Mouse (Mus musculus) liver, embryonic 14.5 days (tissue): Measurements from ENCODE around the gene Cspg4. TPM values are rescaled to one million over a fixed set of nuclear protein-coding genes. Genes with fewer than 3 reads are reported as not detected.
"Not testable (repeated sequence)": the region's sequence is repeated elsewhere in the genome, so short reads cannot be mapped to it uniquely, and the experiment has no call there.

Experiments used
- ATAC-seq: fragments of 200-750 bp; cut with Nextera tagmentation; 2 replicates; pipeline ENCODE4 v1.8.0; 2017; ENCODE audit warnings: moderate number of reproducible peaks, mild to moderate bottlenecking, moderate library complexity; ENCODE audit not compliant: insufficient read depth
- DNase-seq, 3 experiments: peaks; one replicate each; pipeline ENCODE4 v3.0.0-alpha.2; 2012 to 2013; ENCODE audit warnings: low read depth in 3 of 3, low spot score in 3 of 3
- H3K27ac ChIP-seq: fragments of 300-500 bp; sonication (generic); 2 replicates; pipeline ENCODE4 v1.5.1; 2014; ENCODE audit warnings: moderate library complexity, mild to moderate bottlenecking, control low read depth, inconsistent platforms
- H3K27me3 ChIP-seq: fragments of 300-500 bp; sonication (generic); 2 replicates; pipeline ENCODE4 v1.6.1; 2014; ENCODE audit warnings: mild to moderate bottlenecking, low read length, moderate library complexity; ENCODE audit not compliant: control insufficient read depth, insufficient read depth
- H3K36me3 ChIP-seq: fragments of 300-500 bp; sonication (generic); replicated peaks from 2 replicates; pipeline ENCODE4 v1.6.1; 2014; ENCODE audit warnings: low read depth; ENCODE audit not compliant: control insufficient read depth, insufficient read depth
- H3K4me1 ChIP-seq, 2 experiments: fragments of 200-500 bp in 1 of 2; fragments of 300-500 bp in 1 of 2; sonication (generic) in 1 of 2; replicated peaks; 2 replicates each; pipeline ENCODE4 v1.6.1; 2012 to 2014; ENCODE audit warnings: antibody characterized with exemption in 1 of 2, inconsistent platforms in 1 of 2, low read length in 1 of 2; ENCODE audit not compliant: control insufficient read depth in 2 of 2, insufficient read depth in 2 of 2
- H3K4me2 ChIP-seq: fragments of 300-500 bp; sonication (generic); 2 replicates; pipeline ENCODE4 v1.6.1; 2014; ENCODE audit warnings: low read depth, mild to moderate bottlenecking, control low read depth, moderate library complexity
- H3K4me3 ChIP-seq, 2 experiments: fragments of 200-500 bp in 1 of 2; fragments of 300-500 bp in 1 of 2; sonication (generic) in 1 of 2; 2 replicates each; pipeline ENCODE4 v1.5.1; 2012 to 2014; ENCODE audit warnings: low read depth in 2 of 2, low read length in 2 of 2, mild to moderate bottlenecking in 2 of 2, control low read depth in 1 of 2, inconsistent platforms in 1 of 2, moderate library complexity in 1 of 2; ENCODE audit not compliant: insufficient read depth in 1 of 2
- H3K9ac ChIP-seq: fragments of 300-500 bp; sonication (generic); replicated peaks from 2 replicates; pipeline ENCODE4 v1.6.1; 2014; ENCODE audit warnings: mild to moderate bottlenecking, control low read depth, moderate library complexity
- H3K9me3 ChIP-seq: fragments of 300-500 bp; sonication (generic); 2 replicates; pipeline ENCODE4 v1.6.1; 2016; ENCODE audit warnings: low read length, mixed read lengths; ENCODE audit not compliant: control insufficient read depth
- CTCF ChIP-seq: IDR thresholded peaks from 2 replicates; pipeline ENCODE4 v1.5.1; 2016; ENCODE audit warnings: antibody characterized with exemption, low read depth, control low read depth
- EP300 ChIP-seq: IDR thresholded peaks from 2 replicates; pipeline ENCODE4 v1.6.1; 2016; ENCODE audit warnings: antibody characterized with exemption, low read depth
- WGBS: fragments of 180-500 bp; shearing (Covaris S2); extraction: QIAGEN DNeasy Blood & Tissue Kit; methylation state at CpG from one replicate; pipeline ENCODE4 v1.1.7; 2014; ENCODE audit not compliant: insufficient replicate concordance; 5-methylcytosine and 5-hydroxymethylcytosine counted together
- polyA plus RNA-seq, 2 experiments: library from polyadenylated mRNA; depleted of rRNA in 1 of 2; stranded (reverse) in 1 of 2; unstranded in 1 of 2; fragments of >200 nt; fragmentation: Nextera tagmentation in 1 of 2; extraction: Ambion mirVana in 1 of 2; gene quantifications; 2 replicates each; pipeline versions ENCODE4 v1.2.1 to v1.2.3; 2012 to 2014

The Cspg4 gene
- polyA plus RNA-seq, 2 experiments = 0.08 to 0.16 TPM

DNA sequence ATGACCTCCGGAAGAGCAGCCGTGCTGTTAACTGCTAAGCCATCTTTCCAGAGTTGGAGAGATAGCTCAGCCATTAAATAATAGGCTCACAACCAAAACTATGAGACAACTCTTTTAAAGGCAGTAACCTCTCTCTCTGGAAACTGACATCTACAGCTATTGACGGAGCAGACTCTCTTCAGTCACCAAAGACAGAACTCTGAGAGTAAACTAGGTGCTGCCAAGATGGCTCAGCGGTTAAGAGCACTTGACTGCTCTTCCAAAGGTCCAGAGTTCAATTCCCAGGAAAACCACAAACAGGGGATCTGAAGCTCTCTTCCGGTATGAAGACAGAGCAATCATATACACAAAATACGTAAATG is 72.0 kb downstream of the Cspg4 start:
- Histone ChIP-seq H3K4me2 (peak overlapping the region; percentile 90), H3K4me3 (peak overlapping the region; percentile 63 to 68), H3K27ac (peak overlapping the region; percentile 67), H3K9me3 (no peaks in the 10 kb centered on the region), H3K4me1 (peaks cover 7 to 11% of the 10 kb centered on the region in 2 experiments; a peak in 3 of 4 replicates), H3K27me3 (no peaks in the 10 kb centered on the region), H3K36me3 (no peaks in the 10 kb centered on the region; the same call in 1 of the 2 replicates), H3K9ac (peak overlapping the region; percentile 62)
- TF ChIP-seq EP300 (no peak), CTCF (no peak)
- WGBS = 12% methylated on average over 6 of the region's 6 CpGs
- DNase-seq (no peak), ATAC-seq (no peak)

DNA sequence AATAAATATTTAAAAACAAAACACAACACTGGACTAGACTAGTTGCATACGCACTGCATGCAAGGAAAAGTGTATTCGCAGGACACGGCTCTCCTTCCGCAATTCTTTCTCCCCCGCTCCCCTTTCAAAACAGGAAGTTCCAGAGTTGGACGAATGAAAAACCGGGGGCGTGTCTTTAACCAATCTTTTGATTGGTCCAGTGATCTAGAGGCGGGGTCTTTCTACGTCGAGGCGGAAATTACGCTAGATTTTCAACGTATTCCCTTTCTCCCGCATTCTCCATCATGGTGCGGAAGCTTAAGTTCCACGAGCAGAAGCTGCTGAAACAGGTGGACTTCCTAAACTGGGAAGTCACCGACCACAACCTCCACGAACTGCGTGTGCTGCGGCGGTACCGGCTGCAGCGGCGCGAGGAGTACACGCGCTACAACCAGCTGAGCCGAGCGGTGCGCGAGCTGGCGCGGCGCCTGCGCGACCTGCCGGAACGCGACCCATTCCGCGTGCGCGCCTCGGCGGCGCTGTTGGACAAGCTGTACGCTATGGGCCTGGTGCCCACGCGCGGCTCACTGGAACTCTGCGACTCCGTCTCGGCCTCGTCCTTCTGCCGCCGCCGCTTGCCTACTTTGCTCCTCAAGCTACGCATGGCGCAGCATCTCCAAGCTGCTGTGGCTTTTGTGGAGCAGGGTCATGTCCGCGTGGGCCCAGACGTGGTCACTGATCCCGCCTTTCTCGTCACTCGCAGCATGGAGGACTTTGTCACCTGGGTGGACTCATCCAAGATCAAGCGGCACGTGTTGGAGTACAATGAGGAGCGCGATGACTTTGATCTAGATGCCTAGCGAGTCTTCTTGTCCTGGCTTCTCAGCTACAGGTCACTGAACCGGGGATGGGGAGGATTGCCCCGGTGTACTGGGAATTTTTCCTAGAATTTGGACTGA is 72.7 kb downstream of the Cspg4 start, which contains the start of gene Imp3:
Gene Imp3 (plus strand): TSS at position 253 of the 938 bp plus-strand sequence.
- WGBS = under 1% methylated on average over 73 of the region's 73 CpGs
- peak within 1 kb of the TSS; percentile 67 for H3K27ac ChIP-seq
- H3K4me1 ChIP-seq = peaks cover 7 to 11% of the 10 kb centered on the region in 2 experiments; a peak in 3 of 4 replicates
- H3K9ac ChIP-seq = peak within 1 kb of the TSS; percentile 79
- H3K4me2 ChIP-seq = peak within 1 kb of the TSS; percentile 90
- H3K27me3 ChIP-seq = no peaks in the 10 kb centered on the region
- no peak for TF ChIP-seq EP300
- TF ChIP-seq CTCF = peak; percentile 46; the same call in 1 of the 2 replicates
- no peaks in the 10 kb centered on the region; the same call in 1 of the 2 replicates for H3K36me3 ChIP-seq
- H3K4me3 ChIP-seq = peak within 1 kb of the TSS; percentile 68
- peak; percentile 91 for ATAC-seq
- DNase-seq = peak; percentile 93 to 95 (median 95)
- H3K9me3 ChIP-seq = no peaks in the 10 kb centered on the region

DNA sequence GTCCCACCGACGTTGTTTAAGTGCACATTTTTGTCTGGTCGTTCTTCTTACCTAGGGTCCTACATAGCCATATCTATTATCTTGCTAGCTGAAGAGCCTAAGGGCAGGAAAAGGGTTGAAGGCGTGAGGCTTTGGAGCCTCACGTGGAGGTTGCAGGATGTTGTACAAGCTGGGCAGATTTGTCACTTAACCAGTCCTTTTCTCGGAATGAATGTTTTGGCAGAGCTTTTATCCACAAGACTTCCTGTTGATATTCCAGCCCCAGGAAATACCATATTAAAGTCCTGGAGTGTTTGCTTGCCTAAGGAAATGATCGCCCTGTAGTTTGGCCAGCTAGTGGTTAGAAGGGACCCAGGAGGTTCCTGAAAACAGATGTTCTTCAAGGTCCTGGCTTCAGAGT is 73.5 kb downstream of the Cspg4 start:
- Histone ChIP-seq H3K27me3 (no peaks in the 10 kb centered on the region), H3K9me3 (no peaks in the 10 kb centered on the region)
- no peak for ATAC-seq

DNA sequence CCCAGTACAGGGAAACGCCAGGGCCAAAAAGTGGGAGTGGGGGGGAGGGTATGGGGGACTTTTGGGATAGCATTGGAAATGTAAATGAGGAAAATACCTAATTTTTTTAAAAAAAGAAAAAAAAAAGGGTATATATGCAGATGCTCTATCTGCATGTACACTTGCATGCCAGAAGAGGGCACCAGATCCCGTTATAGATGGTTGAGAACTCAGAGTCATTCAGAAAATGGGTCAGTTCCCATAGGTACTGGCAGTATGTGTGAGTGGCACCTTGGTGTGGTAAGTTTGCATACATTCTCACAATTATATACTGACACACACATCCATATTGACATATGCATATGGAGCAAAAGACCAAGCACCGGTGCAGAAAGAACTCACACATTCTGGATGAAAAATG is 82.6 kb downstream of the Cspg4 start:
- H3K4me1 ChIP-seq = peaks cover 8 to 11% of the 10 kb centered on the region in 2 experiments
- not testable (repeated sequence) for H3K9me3 ChIP-seq, ATAC-seq, H3K4me2 ChIP-seq, H3K27me3 ChIP-seq, H3K4me3 ChIP-seq, H3K36me3 ChIP-seq, H3K27ac ChIP-seq, H3K9ac ChIP-seq, DNase-seq
- WGBS = 18% methylated on average over 3 of the region's 3 CpGs
- peak; percentile 72 for TF ChIP-seq CTCF

More for the DNA sequence above, 73.5 kb downstream of the Cspg4 start:
- TF ChIP-seq EP300 (no peak), CTCF (no peak)
- H3K4me1 ChIP-seq = peaks cover 7 to 11% of the 10 kb centered on the region in 2 experiments; a peak in 3 of 4 replicates
- WGBS = 0% methylated on average over 7 of the region's 7 CpGs
- H3K4me3 ChIP-seq = peak overlapping the region; percentile 68
- no peak overlapping the region for H3K27ac ChIP-seq
- peak overlapping the region; percentile 77 for H3K4me2 ChIP-seq
- H3K9ac ChIP-seq = peak overlapping the region; percentile 79
- no peaks in the 10 kb centered on the region; the same call in 1 of the 2 replicates for H3K36me3 ChIP-seq
- DNase-seq = no peak

DNA sequence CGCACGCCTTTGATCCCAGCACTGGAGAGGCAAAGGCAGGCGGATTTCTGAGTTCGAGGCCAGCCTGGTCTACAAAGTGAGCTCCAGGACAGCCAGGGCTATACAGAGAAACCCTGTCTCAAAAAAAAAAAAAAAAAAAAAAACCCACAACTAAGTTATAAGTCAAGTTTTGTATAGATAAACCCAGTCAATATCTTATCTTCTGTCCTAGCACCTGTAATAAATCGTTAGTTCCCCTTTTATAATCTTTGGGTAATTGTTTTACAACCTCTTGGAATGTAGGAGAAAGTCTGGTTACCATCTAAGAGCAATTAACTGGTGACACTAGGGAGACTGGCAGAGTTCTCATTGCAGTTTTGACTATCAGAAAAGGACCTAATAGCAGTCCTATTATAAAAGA is 83.9 kb downstream of the Cspg4 start:
- H3K27ac ChIP-seq, H3K4me3 ChIP-seq, H3K4me2 ChIP-seq, H3K9me3 ChIP-seq, H3K36me3 ChIP-seq, DNase-seq, H3K27me3 ChIP-seq, H3K9ac ChIP-seq, ATAC-seq: not testable (repeated sequence)
- peaks cover 8 to 11% of the 10 kb centered on the region in 2 experiments for H3K4me1 ChIP-seq
- WGBS = 47% methylated on average over 5 of the region's 5 CpGs

Other genes with a start within 250 kb of the Cspg4 start
- 0.58 and 0.77 TPM in 2 replicates for gene Lingo1, start 68.6 kb upstream of the Cspg4 start, polyA plus RNA-seq (2012; rRNA removed)
- gene Lingo1, start 68.6 kb upstream of the Cspg4 start, polyA plus RNA-seq (2014; fragmentation: Nextera tagmentation; extraction: Ambion mirVana) = 0.14 and 0.16 TPM in 2 replicates
- gene Odf3l1, start 354 bp upstream of the Cspg4 start, polyA plus RNA-seq (2012; rRNA removed) = not detected in 2 replicates
- not detected in 2 replicates for gene Odf3l1, start 354 bp upstream of the Cspg4 start, polyA plus RNA-seq (2014; fragmentation: Nextera tagmentation; extraction: Ambion mirVana)
- gene Snx33, start 63.3 kb downstream of the Cspg4 start, polyA plus RNA-seq (2012; rRNA removed) = 0.74 and 0.78 TPM in 2 replicates
- 0.62 and 0.66 TPM in 2 replicates for gene Snx33, start 63.3 kb downstream of the Cspg4 start, polyA plus RNA-seq (2014; fragmentation: Nextera tagmentation; extraction: Ambion mirVana)
- 69.2 and 93.9 TPM in 2 replicates for gene Imp3, start 72.4 kb downstream of the Cspg4 start, polyA plus RNA-seq (2012; rRNA removed)
- 49.0 and 49.8 TPM in 2 replicates for gene Imp3, start 72.4 kb downstream of the Cspg4 start, polyA plus RNA-seq (2014; fragmentation: Nextera tagmentation; extraction: Ambion mirVana)
- gene Snupn, start 85.8 kb downstream of the Cspg4 start, polyA plus RNA-seq (2012; rRNA removed) = 3.6 and 4.6 TPM in 2 replicates
- 8.7 and 8.8 TPM in 2 replicates for gene Snupn, start 85.8 kb downstream of the Cspg4 start, polyA plus RNA-seq (2014; fragmentation: Nextera tagmentation; extraction: Ambion mirVana)
- gene Ptpn9, start 129.9 kb downstream of the Cspg4 start, polyA plus RNA-seq (2012; rRNA removed) = 3.1 and 3.4 TPM in 2 replicates
- gene Ptpn9, start 129.9 kb downstream of the Cspg4 start, polyA plus RNA-seq (2014; fragmentation: Nextera tagmentation; extraction: Ambion mirVana) = 2.7 and 4.0 TPM in 2 replicates
- 20.5 and 21.6 TPM in 2 replicates for gene Sin3a, start 207.0 kb downstream of the Cspg4 start, polyA plus RNA-seq (2012; rRNA removed)
- 14.9 and 16.9 TPM in 2 replicates for gene Sin3a, start 207.0 kb downstream of the Cspg4 start, polyA plus RNA-seq (2014; fragmentation: Nextera tagmentation; extraction: Ambion mirVana)